Mouse (Mus musculus) small intestine, adult 2 months (tissue): Measurements from ENCODE around the gene Myog.

ENCODE experiments used
- CTCF ChIP-seq: fragments of 200-500 bp; IDR thresholded peaks from 2 replicates; pipeline ENCODE4 v1.5.1; 2012; ENCODE audit warnings: low read depth, mild to moderate bottlenecking, control low read depth, inconsistent platforms, low read length, moderate library complexity, mixed read lengths; ENCODE audit not compliant: insufficient replicate concordance, insufficient read length; ENCODE audit errors: extremely low read depth
- POLR2A ChIP-seq: fragments of 200-500 bp; IDR thresholded peaks from 2 replicates; pipeline ENCODE4 v1.6.1; 2012; ENCODE audit warnings: low read depth, mild to moderate bottlenecking, control low read depth, inconsistent platforms, low read length, moderate library complexity

GRCm38 (mm10) chr1:134245004-134245717, 44.6 kb upstream of the Myog start:
- TF ChIP-seq CTCF (no peak), POLR2A (no peak)
